Mouse (Mus musculus): ENCODE data around the gene Lcn8.

The Lcn8 gene

DNA sequence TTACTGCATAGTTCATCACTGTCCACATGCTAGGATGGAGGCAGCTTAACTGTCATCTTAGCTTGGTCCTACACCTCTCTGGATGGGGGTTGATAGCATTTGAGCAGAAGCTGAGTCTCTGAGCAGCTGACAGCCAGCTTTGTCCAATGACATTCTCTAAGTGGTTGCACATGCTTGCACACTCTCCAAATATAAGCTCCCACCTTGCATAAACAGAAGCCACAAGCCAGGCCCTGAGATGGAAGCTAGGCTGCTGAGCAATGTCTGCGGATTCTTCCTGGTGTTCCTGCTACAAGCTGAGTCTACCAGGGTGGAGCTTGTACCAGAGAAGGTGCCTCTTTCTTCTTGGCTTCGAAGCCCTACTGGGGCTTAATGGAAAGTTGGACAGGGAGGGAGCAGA, at the start of gene Lcn8:
TSS of gene Lcn8 (plus strand) at position 219 of the 400 bp plus-strand sequence.
- DNase-seq (ENCODE audit: low read depth, low spot score): no peak

DNA sequence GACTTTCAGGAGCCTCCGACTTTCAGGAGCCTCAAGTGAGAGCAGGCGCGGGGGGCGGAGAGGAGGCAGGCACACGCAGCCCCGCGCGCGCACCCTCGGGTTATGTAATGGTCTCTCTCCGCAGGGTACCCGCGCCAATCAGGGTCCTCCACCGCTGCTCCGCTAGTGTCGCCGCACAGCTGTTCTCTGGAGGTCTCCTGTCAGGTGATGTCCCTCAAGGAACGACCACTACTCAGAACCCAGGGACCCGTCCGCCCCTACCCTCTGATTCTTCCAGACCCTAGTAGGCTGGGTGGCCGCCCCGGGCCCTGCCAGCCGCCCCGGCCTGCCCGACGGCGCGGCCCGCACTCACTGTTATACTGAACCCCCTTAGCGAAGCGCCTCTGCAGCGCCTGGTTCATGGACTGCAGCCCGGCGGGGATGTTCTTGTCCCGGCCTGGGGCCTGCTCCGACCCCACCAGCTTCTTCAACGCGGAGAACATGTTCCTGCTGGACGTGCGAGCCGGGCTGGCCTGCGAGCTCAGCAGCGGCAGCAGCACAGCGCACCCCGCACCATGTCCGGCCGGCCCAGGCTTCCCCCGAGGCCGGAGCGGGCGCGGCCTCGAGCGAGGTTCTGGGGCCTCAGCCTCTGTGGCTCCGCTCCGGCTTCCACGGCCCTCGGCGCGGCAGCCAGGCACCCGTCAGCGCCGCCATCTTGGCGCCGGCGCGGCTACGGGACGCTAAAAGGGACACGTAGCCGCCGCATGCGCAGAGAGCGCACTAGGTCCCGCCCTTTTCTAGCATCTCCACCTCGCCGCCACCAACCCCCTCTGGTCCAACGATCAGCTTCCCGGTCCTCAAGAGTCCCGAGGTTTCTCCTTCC, 44.9 kb upstream of the Lcn8 start, which contains the start of gene Rabl6:
TSS of gene Rabl6 (minus strand) at position 761 of the 862 bp plus-strand sequence.
- peak; percentile 89 for DNase-seq (ENCODE audit: low read depth, low spot score)

DNA sequence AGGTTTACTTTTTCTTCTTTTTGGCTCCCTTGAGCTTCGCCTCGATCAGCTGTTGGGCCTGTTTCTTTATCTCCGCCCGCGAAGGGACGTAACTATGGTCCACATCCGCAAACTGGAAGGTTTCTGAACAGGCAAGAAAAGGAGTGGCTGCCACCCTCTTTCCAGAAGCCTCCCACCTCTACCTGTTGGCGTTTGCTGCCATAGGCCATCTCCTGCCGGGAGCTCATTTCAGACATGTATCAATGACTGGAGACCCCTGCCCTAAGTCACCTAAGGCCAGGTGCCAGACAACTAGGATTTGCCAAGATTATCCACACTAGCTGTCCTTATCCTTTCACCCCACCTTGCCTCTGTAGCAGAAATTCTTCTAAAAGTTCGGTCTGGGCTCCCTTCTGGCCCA, 44.2 kb upstream of the Lcn8 start:
- DNase-seq (ENCODE audit: low read depth, low spot score): no peak

DNA sequence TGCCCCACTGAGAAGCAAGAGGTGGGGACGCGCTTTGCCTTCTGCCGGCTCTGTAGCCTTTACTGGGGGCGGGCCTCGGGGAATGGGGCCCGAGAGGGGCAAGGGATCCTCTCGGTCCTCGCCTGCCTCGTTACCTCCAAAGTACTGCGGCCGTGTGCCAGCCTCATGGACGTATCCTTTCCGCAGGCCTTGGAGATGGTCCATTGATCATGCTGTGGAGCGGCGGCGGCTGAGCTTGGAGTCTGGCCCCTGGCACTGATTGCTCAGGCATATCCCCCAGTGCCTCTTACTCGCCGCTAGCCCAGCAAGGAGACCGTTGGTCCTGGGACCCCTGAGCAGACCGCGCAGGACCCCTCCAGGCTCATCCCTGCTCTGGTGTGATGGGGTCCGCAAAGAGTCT, 36.5 kb upstream of the Lcn8 start:
- no peak for DNase-seq (ENCODE audit: low read depth, low spot score)

DNA sequence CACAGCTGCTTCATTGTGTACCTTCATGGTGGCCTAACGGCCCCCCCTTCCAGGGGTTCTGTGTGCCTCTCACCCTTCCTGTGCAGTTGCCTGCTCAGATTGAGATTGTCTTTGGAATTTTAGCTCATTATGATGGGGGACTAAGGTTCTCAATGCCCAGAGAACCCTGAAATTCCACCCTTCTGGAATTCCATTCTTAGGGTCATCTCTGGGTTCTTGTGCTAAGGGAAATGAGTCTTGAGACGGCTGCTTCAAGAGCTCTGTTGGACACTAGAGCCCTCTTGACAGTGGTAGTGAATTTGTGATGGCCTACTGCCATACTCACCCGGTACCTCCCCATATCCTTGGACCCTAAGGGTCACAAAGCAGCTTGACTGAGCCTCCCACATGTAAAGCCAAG, 35.3 kb upstream of the Lcn8 start, which contains the start of gene Ccdc183:
TSS of gene Ccdc183 (minus strand) at position 101 of the 400 bp plus-strand sequence.
- no peak for DNase-seq (ENCODE audit: low read depth, low spot score)

DNA sequence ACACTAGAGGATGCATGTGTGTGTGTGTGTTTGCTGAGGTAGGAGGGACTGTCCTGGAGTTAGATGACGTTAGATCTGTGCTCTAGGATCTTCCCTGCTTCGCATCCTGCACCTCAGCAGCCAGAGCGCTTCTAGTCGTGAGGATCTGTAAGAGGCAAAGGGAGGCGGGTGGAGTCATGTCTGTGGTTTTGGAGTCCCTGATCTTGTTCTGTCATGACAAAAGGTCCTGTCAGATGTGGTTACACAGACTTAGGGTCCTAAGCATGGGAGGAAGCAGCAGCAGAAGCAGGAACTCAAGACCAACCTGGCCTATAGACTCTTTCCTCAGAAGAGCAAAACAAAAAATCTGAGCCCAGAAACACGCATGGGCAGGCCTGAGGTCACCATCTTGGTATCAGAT, 32.5 kb upstream of the Lcn8 start:
- no peak for DNase-seq (ENCODE audit: low read depth, low spot score)

DNA sequence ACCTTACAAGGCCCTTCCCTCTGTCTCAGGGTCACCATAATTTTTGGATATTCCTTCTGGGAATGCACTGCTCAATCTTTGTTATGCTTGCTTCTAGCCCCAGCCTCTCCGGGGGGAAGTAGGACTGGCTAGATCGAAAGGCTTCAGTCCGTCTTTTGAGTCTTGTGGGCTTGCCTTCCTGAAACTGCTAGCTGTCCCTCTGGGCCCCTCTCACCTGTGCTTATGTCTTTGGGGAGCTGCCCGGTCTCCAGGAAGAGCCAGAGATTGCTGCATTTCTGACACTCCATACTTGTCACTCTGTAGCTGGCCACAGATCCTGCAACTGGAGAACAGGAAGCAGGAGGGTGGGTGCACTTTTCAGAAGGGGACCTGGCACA, 32.1 kb upstream of the Lcn8 start:
- no peak for DNase-seq (ENCODE audit: low read depth, low spot score)

DNA sequence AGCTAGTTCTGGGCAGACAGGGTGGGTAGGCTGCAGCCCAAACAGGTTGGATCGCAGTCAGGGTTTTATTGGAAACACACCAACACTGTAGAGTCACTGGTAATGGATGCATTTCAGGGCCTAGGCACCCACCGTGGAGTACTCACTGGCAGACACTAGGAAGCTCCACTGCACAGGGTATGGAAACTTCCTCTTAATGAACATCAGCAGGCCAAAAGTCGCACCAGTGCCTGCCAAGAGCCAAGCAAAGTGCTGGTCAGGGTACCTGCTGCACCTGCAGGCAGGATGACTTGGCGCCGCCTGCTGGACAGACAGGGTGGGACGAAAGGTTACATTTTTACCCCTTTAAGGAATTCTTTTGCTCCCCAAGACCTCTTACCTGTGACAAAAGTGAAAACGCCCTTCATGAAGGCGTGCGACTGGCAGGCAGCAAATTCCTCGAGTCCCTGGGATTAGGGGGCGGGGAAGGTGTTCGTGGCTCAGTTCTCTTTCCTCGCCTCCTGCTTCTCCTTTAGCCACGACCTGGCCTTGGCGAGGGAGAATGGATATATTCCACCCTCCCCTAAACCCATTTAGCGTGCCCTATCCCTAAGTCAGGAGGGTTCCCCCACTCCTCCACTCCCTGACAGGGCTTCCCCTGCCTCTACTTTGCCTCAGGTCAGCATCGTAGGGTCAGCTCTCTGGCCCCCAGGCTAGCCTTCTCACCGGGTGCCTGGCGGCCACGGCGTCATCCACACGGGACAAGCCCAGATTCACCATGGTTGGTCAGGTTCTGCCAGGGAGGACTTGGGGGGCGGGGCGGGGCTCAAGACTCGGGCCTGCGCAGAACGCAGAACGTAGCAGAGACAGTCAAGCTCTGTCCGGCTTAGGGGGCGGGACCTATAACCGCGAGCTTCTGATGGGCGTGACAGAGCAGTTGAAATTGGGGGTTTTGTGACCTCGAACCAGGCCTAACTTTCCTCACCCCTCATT, 31.4 kb upstream of the Lcn8 start, which contains the start of gene Tmem141:
TSS of gene Tmem141 (minus strand) at position 777 of the 972 bp plus-strand sequence.
- peak; percentile 87 for DNase-seq (ENCODE audit: low read depth, low spot score)

DNA sequence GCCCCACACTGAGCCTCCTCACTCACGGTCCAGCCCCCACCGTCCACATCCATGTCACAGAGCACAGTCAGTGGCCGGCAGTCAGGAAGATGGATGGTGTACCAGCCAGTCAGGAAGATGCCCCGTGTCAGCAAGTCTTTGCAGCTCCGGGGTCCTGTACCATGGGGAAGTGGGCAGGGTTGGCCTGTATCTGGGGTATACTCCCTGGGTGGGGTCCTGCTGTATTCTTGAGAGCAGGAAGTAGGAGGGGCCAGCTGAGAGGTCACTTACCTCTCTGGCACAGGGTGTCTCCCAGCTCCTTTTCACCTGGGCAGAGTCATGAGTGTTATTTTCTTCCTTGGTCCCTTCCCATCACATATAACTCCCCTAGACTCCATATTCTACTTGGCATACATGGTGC, 26.9 kb upstream of the Lcn8 start:
- no peak for DNase-seq (ENCODE audit: low read depth, low spot score)

DNA sequence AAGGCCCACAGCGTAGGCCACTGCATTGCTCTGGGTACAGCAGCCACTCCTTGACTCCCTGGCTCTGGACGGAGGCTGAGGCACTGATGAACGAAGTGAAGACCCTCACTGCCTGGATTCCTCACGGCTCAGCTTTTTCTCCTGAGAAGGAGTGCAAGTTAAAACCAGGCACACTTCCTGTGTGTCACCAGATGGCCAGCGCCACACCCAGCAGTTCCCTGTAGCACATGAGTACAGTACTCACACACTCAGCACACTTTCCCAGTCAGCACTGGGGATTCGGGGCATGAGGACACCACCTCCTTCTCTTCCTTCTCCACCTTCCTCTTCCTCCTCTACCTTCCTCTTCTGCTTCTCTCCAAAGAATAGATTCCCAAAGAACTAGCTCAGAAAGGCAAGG, 25.1 kb upstream of the Lcn8 start, which contains the start of gene Fcna:
TSS of gene Fcna (minus strand) at position 220 of the 400 bp plus-strand sequence.
- DNase-seq (ENCODE audit: low read depth, low spot score): peak; percentile 13

DNA sequence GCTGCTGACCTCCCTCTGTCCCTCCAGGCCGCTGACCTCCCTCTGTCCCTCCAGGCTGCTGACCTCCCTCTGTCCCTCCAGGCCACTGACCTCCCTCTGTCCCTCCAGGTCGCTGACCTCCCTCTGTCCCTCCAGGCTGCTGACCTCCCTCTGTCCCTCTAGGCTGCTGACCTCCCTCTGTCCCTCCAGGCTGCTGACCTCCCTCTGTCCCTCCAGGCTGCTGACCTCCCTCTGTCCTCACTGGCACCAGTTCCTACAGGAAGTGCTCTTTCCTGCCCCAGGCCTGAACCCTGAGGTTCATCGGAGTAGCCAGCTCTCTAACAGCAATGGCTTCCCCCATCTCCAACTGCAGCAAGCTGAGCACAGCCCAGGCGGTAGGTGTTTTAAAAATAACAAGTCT, 24.2 kb upstream of the Lcn8 start:
- no peak for DNase-seq (ENCODE audit: low read depth, low spot score)

DNA sequence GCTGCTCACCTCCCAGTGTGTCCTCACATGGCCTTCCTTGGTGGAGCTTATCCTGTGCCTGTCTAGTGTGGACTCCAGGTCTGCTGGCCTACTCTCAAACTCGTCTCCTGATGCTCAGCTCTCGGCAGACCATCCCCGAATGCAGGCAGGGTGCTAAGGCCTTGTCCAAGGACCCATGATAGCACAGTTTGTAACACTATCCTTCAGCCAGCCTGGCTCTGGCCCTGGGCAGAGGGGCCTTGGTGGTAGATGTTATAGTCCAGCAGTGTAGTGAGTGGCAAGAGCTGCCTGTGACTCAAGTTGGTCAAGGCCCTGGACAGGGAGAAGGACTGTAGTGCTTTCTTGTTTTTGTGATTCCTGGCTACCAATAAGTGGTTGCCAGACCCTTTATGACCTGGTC, 19.3 kb upstream of the Lcn8 start:
- DNase-seq (ENCODE audit: low read depth, low spot score): no peak

DNA sequence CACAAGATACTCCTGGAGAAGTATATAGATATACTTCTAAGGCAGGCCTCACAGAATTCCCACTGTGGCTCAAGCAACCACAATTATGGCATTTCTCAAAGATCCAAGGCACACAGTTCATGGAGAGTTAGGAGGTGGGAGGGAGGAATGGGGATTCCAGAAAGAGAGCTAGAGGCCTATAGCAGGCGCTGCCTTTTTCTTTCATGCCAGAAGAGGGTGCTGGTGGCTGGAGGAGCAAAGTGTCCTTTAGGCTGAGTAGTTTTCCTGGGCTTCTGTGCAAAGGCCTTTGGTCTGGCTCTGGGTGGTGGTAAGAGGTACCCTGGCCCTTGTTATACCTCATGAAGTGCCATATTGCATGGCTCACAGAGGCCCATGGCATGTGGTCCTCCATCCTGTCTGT, 18.9 kb upstream of the Lcn8 start:
- DNase-seq (ENCODE audit: low read depth, low spot score): peak; percentile 37

DNA sequence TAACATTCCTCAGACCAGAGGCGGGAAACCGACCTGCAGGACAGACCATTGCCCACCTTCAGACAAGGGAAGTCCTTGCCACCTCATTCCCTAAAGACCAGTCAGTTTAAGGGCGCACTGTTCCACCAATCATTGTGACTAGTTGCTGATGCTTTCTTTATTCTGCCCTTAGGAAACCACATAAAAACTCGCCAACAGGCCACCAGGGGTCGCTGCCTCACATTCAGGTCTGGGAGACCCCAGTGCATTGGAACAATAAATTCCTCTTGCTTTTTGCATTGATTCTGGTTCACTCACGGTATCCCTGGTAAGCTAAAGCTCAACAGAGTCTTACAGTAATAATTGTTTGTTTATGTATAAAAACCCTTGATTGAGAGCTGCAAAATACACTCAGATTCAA, 13.0 kb upstream of the Lcn8 start:
- DNase-seq (ENCODE audit: low read depth, low spot score): peak; percentile 56

DNA sequence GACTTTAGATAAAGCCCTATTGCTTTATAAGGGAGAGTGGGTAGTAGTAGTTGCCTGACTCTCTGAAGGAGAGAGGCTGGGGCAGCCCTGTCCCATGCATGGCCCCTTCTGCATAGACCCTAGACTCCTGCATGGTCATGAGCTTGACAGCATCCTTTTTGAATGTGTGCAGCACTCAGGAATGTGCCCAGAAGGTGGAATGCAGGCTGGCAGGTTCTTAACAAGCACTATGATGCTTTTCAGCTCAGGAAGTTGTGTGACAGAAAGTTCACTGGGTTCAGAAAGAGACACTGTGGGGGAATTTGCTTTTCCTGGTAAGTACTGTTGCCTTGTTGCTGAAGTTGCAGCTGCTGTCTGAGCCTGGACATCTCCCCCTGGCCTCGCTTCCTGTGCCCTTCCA, 1.6 kb downstream of the Lcn8 start:
- DNase-seq (ENCODE audit: low read depth, low spot score): peak; percentile 5

DNA sequence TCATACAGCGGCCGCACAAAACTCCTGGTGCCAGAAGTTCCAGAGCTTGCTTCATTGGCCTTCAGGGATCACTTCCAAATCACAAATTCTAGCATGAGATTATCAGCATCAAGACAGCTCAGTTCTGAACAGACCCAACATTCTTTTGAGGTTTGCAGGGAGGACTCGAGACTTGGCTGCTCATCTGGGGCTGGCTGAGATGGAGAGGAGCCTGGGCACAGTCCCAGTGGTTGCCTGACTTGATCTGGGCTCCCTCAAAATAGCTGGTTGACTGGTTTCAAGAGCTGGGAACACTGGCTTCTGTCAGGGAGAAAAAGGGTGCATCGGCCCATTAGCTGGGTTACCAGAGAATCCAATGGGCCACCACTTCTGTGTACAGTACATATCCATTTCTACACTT, 3.8 kb downstream of the Lcn8 start:
- peak; percentile 11 for DNase-seq (ENCODE audit: low read depth, low spot score)

DNA sequence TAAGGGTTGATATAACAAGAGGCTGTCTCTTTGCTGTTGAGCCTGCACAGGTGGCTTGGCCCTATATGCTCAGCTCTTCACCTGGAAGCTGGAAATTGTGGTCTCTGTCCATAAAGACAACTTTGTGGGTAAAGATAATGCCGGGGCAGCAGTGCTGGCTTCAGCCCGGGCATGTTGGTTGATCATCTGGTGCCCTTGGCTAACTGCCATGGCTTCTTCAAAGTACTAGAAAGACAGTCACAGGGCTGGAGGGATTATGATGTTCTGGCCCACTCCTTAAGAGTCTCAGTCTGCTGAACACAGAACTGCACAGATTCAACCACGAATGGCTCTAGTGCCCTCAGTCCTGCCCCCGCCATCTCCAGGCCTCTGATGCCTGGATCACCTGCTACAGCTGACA, 4.3 kb downstream of the Lcn8 start:
- peak; percentile 26 for DNase-seq (ENCODE audit: low read depth, low spot score)

DNA sequence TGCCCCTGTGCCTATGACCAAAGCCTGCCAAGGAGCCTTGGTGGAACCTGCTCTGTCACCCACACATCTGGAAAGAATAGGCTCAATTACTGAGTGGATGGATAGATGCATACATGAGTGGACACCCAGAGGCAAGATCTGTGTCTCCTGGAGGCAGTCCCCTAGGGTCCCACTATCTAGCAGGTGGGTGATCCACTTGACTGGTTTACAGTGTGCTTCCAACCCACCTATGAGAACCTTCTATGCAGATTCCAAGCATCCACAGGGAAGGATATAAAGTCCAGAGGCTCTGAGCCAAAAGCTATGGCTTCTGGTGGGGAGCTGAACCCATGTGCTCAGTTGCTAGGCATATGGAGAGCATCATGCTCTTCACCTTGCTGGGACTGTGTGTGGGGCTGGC, 4.7 kb downstream of the Lcn8 start, which contains the start of gene Lcn5:
TSS of gene Lcn5 (plus strand) at position 301 of the 400 bp plus-strand sequence.
- DNase-seq (ENCODE audit: low read depth, low spot score): no peak

DNA sequence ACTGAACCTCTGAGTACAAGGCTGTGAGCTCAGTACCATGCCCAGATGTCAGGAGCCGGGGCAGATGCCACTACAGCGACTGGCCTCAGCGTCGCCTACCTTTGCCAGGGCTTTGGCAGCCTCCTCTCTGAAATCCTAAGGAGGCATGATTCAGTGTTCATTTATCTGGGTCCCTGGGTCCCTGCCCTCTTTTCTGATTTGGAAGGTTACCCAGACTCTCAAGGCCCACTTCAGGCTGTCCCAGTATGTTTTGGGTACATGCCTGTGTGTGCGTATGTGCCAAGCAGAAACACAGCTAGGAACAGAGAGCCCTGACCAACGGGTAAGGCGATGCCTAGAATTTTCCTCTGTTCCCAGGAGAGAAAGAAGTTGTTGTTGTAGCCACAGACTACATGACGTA, 7.4 kb downstream of the Lcn8 start:
- DNase-seq (ENCODE audit: low read depth, low spot score): no peak

DNA sequence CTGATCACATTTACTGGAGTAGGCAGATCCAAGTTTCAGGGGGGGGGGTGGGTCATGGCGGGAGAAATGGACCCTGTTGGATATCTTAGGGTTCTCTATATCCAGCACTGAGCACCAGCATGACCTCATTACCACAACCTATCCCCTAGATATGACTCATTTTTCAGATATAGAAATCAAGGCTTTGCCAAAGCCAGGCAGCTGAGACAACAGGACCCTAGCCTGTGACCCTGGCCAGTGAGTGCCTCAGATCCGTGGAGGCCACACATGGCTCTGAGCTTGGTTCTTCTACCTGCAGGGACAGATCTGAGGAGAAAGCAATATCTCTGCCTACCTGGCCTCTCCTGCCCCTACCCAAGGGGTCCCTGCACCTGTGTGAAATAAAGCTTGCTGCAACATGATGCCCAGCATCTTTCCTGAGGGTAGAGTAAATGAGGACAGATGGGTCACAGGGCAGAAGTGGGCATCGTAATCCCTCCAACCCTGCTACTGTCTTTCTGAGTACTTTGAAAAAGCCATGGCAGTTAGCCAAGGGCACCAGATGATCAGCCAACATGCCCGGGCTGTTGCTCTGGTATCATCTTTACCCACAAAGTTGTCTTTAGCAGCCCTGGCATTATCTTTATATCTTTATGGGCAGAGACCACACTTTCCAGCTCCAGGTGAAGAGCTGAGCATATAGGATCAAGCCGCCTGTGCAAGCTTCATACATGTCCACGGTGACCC, 8.5 kb downstream of the Lcn8 start:
- DNase-seq (ENCODE audit: low read depth, low spot score): peak; percentile 61

DNA sequence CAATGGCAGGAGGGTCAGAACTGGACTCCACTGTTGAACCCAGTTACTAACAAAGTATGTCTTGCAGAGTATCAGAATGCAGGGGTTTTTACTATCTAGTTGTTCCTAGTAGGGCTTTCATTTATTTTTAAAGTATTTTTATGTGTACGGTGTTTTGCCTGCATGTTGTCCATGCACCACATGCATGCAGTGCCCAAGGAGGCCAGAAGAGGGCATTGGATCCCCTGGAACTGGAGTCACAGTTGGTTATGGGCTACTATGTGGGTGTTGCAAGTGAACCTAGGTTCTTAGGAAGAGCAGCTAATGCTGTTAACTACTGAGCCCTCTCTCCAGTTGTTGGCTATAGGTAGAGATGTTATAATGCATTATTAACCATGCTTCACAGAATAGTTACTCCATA, 10.6 kb downstream of the Lcn8 start:
- DNase-seq (ENCODE audit: low read depth, low spot score): peak; percentile 68
